Comparison of ENCODE assay signal across 16 mouse cellular contexts in the genomic region with DNA sequence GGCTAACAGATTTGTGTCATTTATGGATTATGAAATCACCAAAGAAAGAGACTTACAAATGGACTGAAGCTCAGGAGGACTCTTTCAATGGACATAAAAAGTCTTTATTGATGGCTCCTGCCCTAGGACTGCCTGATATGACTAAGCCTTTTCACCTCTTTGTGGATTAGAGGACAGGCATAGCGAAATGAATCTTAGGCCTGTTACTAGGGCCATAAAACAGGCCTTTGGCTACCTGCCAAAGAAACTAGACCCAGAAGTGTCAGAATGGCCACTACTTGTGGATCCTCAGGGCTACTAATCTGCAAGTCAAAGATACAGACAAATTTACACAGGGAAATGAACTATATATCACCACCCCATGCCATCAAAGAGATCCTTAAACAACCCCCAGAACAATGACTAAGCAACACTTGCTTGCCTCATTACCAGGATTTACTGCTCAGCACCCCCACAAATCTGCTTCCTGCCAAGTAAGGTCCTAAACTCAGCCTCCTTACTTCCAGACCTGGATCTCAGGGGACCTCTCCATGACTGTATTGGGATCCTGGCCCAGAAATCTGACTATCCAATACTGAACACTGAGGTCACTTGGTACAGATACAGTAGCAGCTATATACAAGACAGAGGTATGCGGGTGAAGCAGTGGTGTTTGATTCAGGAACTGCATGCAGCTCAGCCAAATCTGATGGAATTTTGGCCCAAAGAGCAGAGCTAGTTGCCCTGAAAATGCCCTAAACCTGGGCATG. TPM values are rescaled to one million over a fixed set of nuclear protein-coding genes. Genes with fewer than 3 reads are reported as not detected.
DNase-seq lines count a peak whose midpoint lies in the region; ATAC-seq lines count a peak whose summit lies in the region.
"Had no signal": no experiment of that assay in that cellular context is flagged by ENCODE, and none has a peak within 500 bp of the region (broad histone marks: within the 10 kb centered on the region; RNA-seq: fewer than 3 reads in every experiment).

No protein-coding gene starts in this region.

- peak; percentile 93 for ATAC-seq in kidney, embryonic 15.5 days (replicated peaks; ENCODE audit: low FRiP score)
- peak; percentile 69; the same call in 1 of the 2 replicates for ATAC-seq in neural tube, embryonic 15.5 days (ENCODE audit: low FRiP score)
- ATAC-seq in frontal cortex, adult (ENCODE audit: low TSS enrichment): no peak
- ATAC-seq: CD4-positive, CD25-positive, alpha-beta regulatory T cell, adult 4 months; midbrain, embryonic 16.5 days had no signal

- WGBS in kidney, embryonic 15.5 days: 31% methylated on average over 2 of the region's 2 CpGs
- 34% methylated on average over 2 of the region's 2 CpGs for WGBS in neural tube, embryonic 15.5 days

- no peak overlapping the region for H3K4me3 ChIP-seq in kidney, embryonic 15.5 days (replicated peaks)
- no peak overlapping the region for H3K4me3 ChIP-seq in neural tube, embryonic 15.5 days (replicated peaks)
- H3K4me3 ChIP-seq: hindbrain, embryonic 12.5 days had no signal

- 0 out of 2 replicates have a peak, but pooled peaks cover 6% of the 10 kb centered on the region for H3K4me1 ChIP-seq in kidney, embryonic 15.5 days
- no peaks in the 10 kb centered on the region for H3K4me1 ChIP-seq in neural tube, embryonic 15.5 days
- H3K4me1 ChIP-seq: hindbrain, embryonic 12.5 days had no signal

- peak; percentile 15 for DNase-seq in gastrocnemius, postnatal 14 days
- no peak for DNase-seq in gastrocnemius, postnatal 25 days
- peak; percentile 6 for DNase-seq in ovary, postnatal 14 days (ENCODE audit: low spot score)
- no peak for DNase-seq in ovary, postnatal 36 days (ENCODE audit: low spot score)
- DNase-seq in urinary bladder, postnatal 14 days (ENCODE audit: low spot score): no peak
- DNase-seq: gastrocnemius, postnatal 36 days; lung, postnatal 14 days; thymus, postnatal 4 days had no signal

- H3K9me3 ChIP-seq in kidney, embryonic 15.5 days (replicated peaks): no peaks in the 10 kb centered on the region; the same call in 1 of the 2 replicates
- H3K9me3 ChIP-seq in neural tube, embryonic 15.5 days (replicated peaks): no peaks in the 10 kb centered on the region

- no peak overlapping the region for H3K9ac ChIP-seq in kidney, embryonic 15.5 days
- no peak overlapping the region for H3K9ac ChIP-seq in neural tube, embryonic 15.5 days (replicated peaks)
- H3K9ac ChIP-seq: hindbrain, embryonic 12.5 days had no signal

- no peaks in the 10 kb centered on the region for H3K27me3 ChIP-seq in kidney, embryonic 15.5 days
- H3K27me3 ChIP-seq in neural tube, embryonic 15.5 days (replicated peaks): no peaks in the 10 kb centered on the region
- H3K27me3 ChIP-seq: hindbrain, embryonic 12.5 days had no signal

- H3K36me3 ChIP-seq in kidney, embryonic 15.5 days: no peaks in the 10 kb centered on the region
- H3K36me3 ChIP-seq in neural tube, embryonic 15.5 days: no peaks in the 10 kb centered on the region
- H3K36me3 ChIP-seq: hindbrain, embryonic 12.5 days had no signal

- H3K4me2 ChIP-seq in kidney, embryonic 15.5 days: no peak overlapping the region
- no peak overlapping the region for H3K4me2 ChIP-seq in neural tube, embryonic 15.5 days
- H3K4me2 ChIP-seq: hindbrain, embryonic 12.5 days had no signal

- intact Hi-C loops in gastrocnemius, postnatal 14 days (cut with DNase I; ENCODE audit: low total_unique reads): no loop called here

- H3K27ac ChIP-seq in kidney, embryonic 15.5 days: no peak overlapping the region
- no peak overlapping the region for H3K27ac ChIP-seq in neural tube, embryonic 15.5 days (replicated peaks)
- H3K27ac ChIP-seq: hindbrain, embryonic 12.5 days had no signal

RNA-seq across cellular contexts. Expression of a gene that starts 39.0 kb away (rescaled TPM):
- total RNA-seq in gastrocnemius, postnatal 14 days (2021): not detected
- not detected for total RNA-seq in gastrocnemius, postnatal 25 days (2021)
- polyA plus RNA-seq in kidney, embryonic 15.5 days (2015; fragmentation: Nextera tagmentation; extraction: Ambion mirVana): 0.09 TPM in 1 of 2 replicates, not detected in the other
- not detected in 2 replicates for polyA plus RNA-seq in neural tube, embryonic 15.5 days (2015; fragmentation: Nextera tagmentation; extraction: Ambion mirVana)
- total RNA-seq: common myeloid progenitor, adult 5-6 weeks; gastrocnemius, postnatal 36 days had no signal
- polyA plus RNA-seq: hindbrain, embryonic 12.5 days; limb, embryonic 11.5 days; midbrain, embryonic 16.5 days had no signal

Comparison
In these comparisons a context has a peak if more than half of its experiments do, and no peak if none do; other contexts are left out.
1. DNase-seq: peak in gastrocnemius, postnatal 14 days (single experiment) and ovary, postnatal 14 days (single experiment); none in gastrocnemius, postnatal 25 days (single experiment), ovary, postnatal 36 days (single experiment) and urinary bladder, postnatal 14 days (single experiment).